Mouse (Mus musculus) forebrain, embryonic 12.5 days (tissue): ENCODE measurements around the gene Itga4. TPM values are rescaled to one million over a fixed set of nuclear protein-coding genes. Genes with fewer than 3 reads are reported as not detected.

Experiments used
- ATAC-seq: fragments of 200-750 bp; cut with Nextera tagmentation; 2 replicates; pipeline ENCODE4 v1.8.0; 2017; ENCODE audit warnings: moderate TSS enrichment; ENCODE audit not compliant: low FRiP score
- H3K27ac ChIP-seq: fragments of 300-500 bp; sonication (generic); 2 replicates; pipeline ENCODE4 v1.5.1; 2016; ENCODE audit warnings: mild to moderate bottlenecking
- H3K27me3 ChIP-seq: fragments of 300-500 bp; sonication (generic); 2 replicates; pipeline ENCODE4 v1.6.1; 2016; ENCODE audit warnings: mild to moderate bottlenecking
- H3K36me3 ChIP-seq: fragments of 300-500 bp; sonication (generic); replicated peaks from 2 replicates; pipeline ENCODE4 v1.6.1; 2016; ENCODE audit warnings: mild to moderate bottlenecking
- H3K4me1 ChIP-seq: fragments of 300-500 bp; sonication (generic); 2 replicates; pipeline ENCODE4 v1.6.1; 2016
- H3K4me2 ChIP-seq: fragments of 300-500 bp; sonication (generic); 2 replicates; pipeline ENCODE4 v1.6.1; 2016; ENCODE audit warnings: mild to moderate bottlenecking, moderate library complexity
- H3K4me3 ChIP-seq: fragments of 300-500 bp; sonication (generic); replicated peaks from 2 replicates; pipeline ENCODE4 v1.5.1; 2016; ENCODE audit warnings: mild to moderate bottlenecking
- H3K9ac ChIP-seq: fragments of 300-500 bp; sonication (generic); 2 replicates; pipeline ENCODE4 v1.6.1; 2016; ENCODE audit warnings: mild to moderate bottlenecking
- H3K9me3 ChIP-seq: fragments of 300-500 bp; sonication (generic); 2 replicates; pipeline ENCODE4 v1.6.1; 2016
- WGBS: fragments of 180-500 bp; shearing (Covaris S2); methylation state at CpG from one replicate; pipeline ENCODE4 v1.1.7; 2016; 5-methylcytosine and 5-hydroxymethylcytosine counted together
- polyA plus RNA-seq: library from polyadenylated mRNA; unstranded; fragments of >200 nt; fragmentation: Nextera tagmentation; extraction: Ambion mirVana; gene quantifications from 2 replicates; pipeline ENCODE4 v1.2.1, GENCODE M21; 2016

The Itga4 gene
- polyA plus RNA-seq, 1 experiment from 2014 or later = 4.9 TPM

GRCm38 (mm10) chr2:79248283-79248682 lies 6.9 kb upstream of the Itga4 start:
- 0 out of 2 replicates have a peak, but pooled peaks cover 1% of the 10 kb centered on the region for H3K27me3 ChIP-seq
- H3K4me2 ChIP-seq = no peak overlapping the region
- H3K4me3 ChIP-seq = no peak overlapping the region
- no peak overlapping the region for H3K9ac ChIP-seq
- WGBS = 87% methylated on average over 5 of the region's 5 CpGs
- H3K36me3 ChIP-seq = no peaks in the 10 kb centered on the region
- ATAC-seq = no peak
- peaks cover 2% of the 10 kb centered on the region; the same call in 1 of the 2 replicates for H3K4me1 ChIP-seq
- H3K27ac ChIP-seq = no peak overlapping the region
- H3K9me3 ChIP-seq = no peaks in the 10 kb centered on the region

- H3K36me3 ChIP-seq = no peaks in the 10 kb centered on the region
- peaks cover 10% of the 10 kb centered on the region for H3K4me1 ChIP-seq
- H3K9ac ChIP-seq = no peak overlapping the region
- no peak overlapping the region for H3K27ac ChIP-seq
- H3K9me3 ChIP-seq = no peaks in the 10 kb centered on the region
- no peak for ATAC-seq
- H3K4me3 ChIP-seq = no peak overlapping the region
- peaks cover 12% of the 10 kb centered on the region; the same call in 1 of the 2 replicates for H3K27me3 ChIP-seq
- H3K4me2 ChIP-seq = no peak overlapping the region
- 18% methylated on average over 1 of the region's 1 CpGs for WGBS
These were observed 4.7 kb upstream of the Itga4 start for GRCm38 (mm10) chr2:79250510-79250909.

GRCm38 (mm10) chr2:79253754-79254197 lies 1.4 kb upstream of the Itga4 start:
- H3K4me1 ChIP-seq = peaks cover 19% of the 10 kb centered on the region
- H3K4me2 ChIP-seq = no peak overlapping the region
- no peaks in the 10 kb centered on the region for H3K36me3 ChIP-seq
- no peak overlapping the region for H3K27ac ChIP-seq
- no peak overlapping the region for H3K9ac ChIP-seq
- peaks cover 24% of the 10 kb centered on the region for H3K27me3 ChIP-seq
- H3K4me3 ChIP-seq = no peak overlapping the region
- no peaks in the 10 kb centered on the region for H3K9me3 ChIP-seq
- no peak for ATAC-seq
- WGBS = 68% methylated on average over 8 of the region's 8 CpGs

GRCm38 (mm10) chr2:79254588-79255191 lies 536 bp upstream of the Itga4 start:
- no peak for ATAC-seq
- no peaks in the 10 kb centered on the region for H3K9me3 ChIP-seq

GRCm38 (mm10) chr2:79256001-79256339 lies 744 bp downstream of the Itga4 start:
- WGBS = 5% methylated on average over 7 of the region's 7 CpGs
- H3K9ac ChIP-seq = peak overlapping the region; percentile 52
- no peaks in the 10 kb centered on the region for H3K9me3 ChIP-seq
- H3K4me1 ChIP-seq = peaks cover 16% of the 10 kb centered on the region
- ATAC-seq = peak; percentile 34; the same call in 1 of the 2 replicates
- H3K27me3 ChIP-seq = peaks cover 24% of the 10 kb centered on the region
- no peak overlapping the region for H3K27ac ChIP-seq
- H3K4me3 ChIP-seq = peak overlapping the region; percentile 50
- no peaks in the 10 kb centered on the region for H3K36me3 ChIP-seq
- H3K4me2 ChIP-seq = peak overlapping the region; percentile 91

More at GRCm38 (mm10) chr2:79254588-79255191, 536 bp upstream of the Itga4 start:
- WGBS = 51% methylated on average over 3 of the region's 3 CpGs
- Histone ChIP-seq H3K4me3 (peak overlapping the region; percentile 50; the same call in 1 of the 2 replicates), H3K4me2 (peak overlapping the region; percentile 91), H3K4me1 (peaks cover 19% of the 10 kb centered on the region), H3K27ac (0 out of 2 replicates have a peak overlapping the region, but pooled peaks have one; percentile 15), H3K27me3 (peaks cover 24% of the 10 kb centered on the region), H3K36me3 (no peaks in the 10 kb centered on the region), H3K9ac (no peak overlapping the region)

GRCm38 (mm10) chr2:79256376-79256775 lies 1.1 kb downstream of the Itga4 start:
- Histone ChIP-seq H3K27me3 (peaks cover 24% of the 10 kb centered on the region), H3K9ac (no peak overlapping the region), H3K27ac (no peak overlapping the region), H3K9me3 (no peaks in the 10 kb centered on the region), H3K36me3 (no peaks in the 10 kb centered on the region), H3K4me2 (peak overlapping the region; percentile 91), H3K4me1 (peaks cover 16% of the 10 kb centered on the region), H3K4me3 (peak overlapping the region; percentile 50; the same call in 1 of the 2 replicates)
- ATAC-seq = no peak
- 90% methylated on average over 1 of the region's 1 CpGs for WGBS

- Histone ChIP-seq H3K4me3 (no peak overlapping the region), H3K9me3 (no peaks in the 10 kb centered on the region), H3K27me3 (peaks cover 24% of the 10 kb centered on the region), H3K36me3 (no peaks in the 10 kb centered on the region), H3K4me2 (no peak overlapping the region), H3K9ac (no peak overlapping the region), H3K27ac (no peak overlapping the region), H3K4me1 (peaks cover 16% of the 10 kb centered on the region)
- 75% methylated on average over 4 of the region's 4 CpGs for WGBS
- ATAC-seq = no peak
These were observed 1.7 kb downstream of the Itga4 start for GRCm38 (mm10) chr2:79256880-79257279.

- Histone ChIP-seq H3K4me2 (no peak overlapping the region), H3K27ac (no peak overlapping the region), H3K27me3 (peaks cover 24% of the 10 kb centered on the region), H3K4me1 (peaks cover 16% of the 10 kb centered on the region), H3K4me3 (no peak overlapping the region), H3K9me3 (no peaks in the 10 kb centered on the region), H3K9ac (no peak overlapping the region), H3K36me3 (no peaks in the 10 kb centered on the region)
- 72% methylated on average over 4 of the region's 4 CpGs for WGBS
- no peak for ATAC-seq
These were observed 2.2 kb downstream of the Itga4 start for GRCm38 (mm10) chr2:79257411-79257810.

- Histone ChIP-seq H3K27ac (no peak overlapping the region), H3K4me2 (no peak overlapping the region), H3K4me1 (peaks cover 16% of the 10 kb centered on the region), H3K27me3 (peaks cover 20% of the 10 kb centered on the region), H3K36me3 (no peaks in the 10 kb centered on the region), H3K9me3 (no peaks in the 10 kb centered on the region), H3K4me3 (no peak overlapping the region), H3K9ac (no peak overlapping the region)
- 76% methylated on average over 4 of the region's 4 CpGs for WGBS
- ATAC-seq = no peak
These were observed 4.1 kb downstream of the Itga4 start for GRCm38 (mm10) chr2:79259326-79259725.

- Histone ChIP-seq H3K27ac (no peak overlapping the region), H3K4me3 (no peak overlapping the region), H3K9me3 (no peaks in the 10 kb centered on the region), H3K27me3 (no peaks in the 10 kb centered on the region), H3K4me2 (no peak overlapping the region), H3K4me1 (no peaks in the 10 kb centered on the region), H3K36me3 (no peaks in the 10 kb centered on the region), H3K9ac (no peak overlapping the region)
- 48% methylated on average over 4 of the region's 4 CpGs for WGBS
- no peak for ATAC-seq
These were observed 10.4 kb downstream of the Itga4 start for GRCm38 (mm10) chr2:79265665-79266064.

- Histone ChIP-seq H3K4me2 (no peak overlapping the region), H3K36me3 (no peaks in the 10 kb centered on the region), H3K9me3 (no peaks in the 10 kb centered on the region), H3K4me1 (no peaks in the 10 kb centered on the region), H3K27me3 (no peaks in the 10 kb centered on the region), H3K27ac (no peak overlapping the region), H3K4me3 (no peak overlapping the region), H3K9ac (no peak overlapping the region)
- WGBS = 94% methylated on average over 3 of the region's 3 CpGs
- no peak for ATAC-seq
These were observed 11.3 kb downstream of the Itga4 start for GRCm38 (mm10) chr2:79266480-79266879.

GRCm38 (mm10) chr2:79267181-79267580 lies 12.0 kb downstream of the Itga4 start:
- Histone ChIP-seq H3K4me2 (no peak overlapping the region), H3K4me3 (no peak overlapping the region), H3K27ac (no peak overlapping the region), H3K9ac (no peak overlapping the region), H3K9me3 (no peaks in the 10 kb centered on the region), H3K36me3 (no peaks in the 10 kb centered on the region), H3K4me1 (no peaks in the 10 kb centered on the region), H3K27me3 (no peaks in the 10 kb centered on the region)
- WGBS = 93% methylated on average over 3 of the region's 3 CpGs
- ATAC-seq = no peak

- Histone ChIP-seq H3K9ac (no peak overlapping the region), H3K4me2 (no peak overlapping the region), H3K27me3 (no peaks in the 10 kb centered on the region), H3K4me1 (no peaks in the 10 kb centered on the region), H3K9me3 (no peaks in the 10 kb centered on the region), H3K27ac (no peak overlapping the region), H3K36me3 (no peaks in the 10 kb centered on the region), H3K4me3 (no peak overlapping the region)
- no peak for ATAC-seq
- WGBS = 82% methylated on average over 4 of the region's 4 CpGs
These were observed 13.6 kb downstream of the Itga4 start for GRCm38 (mm10) chr2:79268863-79269262.
